Mouse (Mus musculus) layer of hippocampus, postnatal 36 days (tissue): ENCODE measurements around the gene Iqgap2. TPM values are rescaled to one million over a fixed set of nuclear protein-coding genes. Genes with fewer than 3 reads are reported as not detected.
A peak's percentile ranks its signal among the peaks of the same experiment; 100 is the strongest.

Source experiments
- DNase-seq, 2 experiments: peaks; one replicate each; pipeline ENCODE4 v3.0.0; 2022
- total RNA-seq, 2 experiments: library from RNA; stranded (reverse); gene quantifications; 2 replicates each; pipeline ENCODE4 v1.2.3; 2021

The Iqgap2 gene
- 10 to 100 TPM; 86.9 to 92.4 TPM for total RNA-seq

DNA sequence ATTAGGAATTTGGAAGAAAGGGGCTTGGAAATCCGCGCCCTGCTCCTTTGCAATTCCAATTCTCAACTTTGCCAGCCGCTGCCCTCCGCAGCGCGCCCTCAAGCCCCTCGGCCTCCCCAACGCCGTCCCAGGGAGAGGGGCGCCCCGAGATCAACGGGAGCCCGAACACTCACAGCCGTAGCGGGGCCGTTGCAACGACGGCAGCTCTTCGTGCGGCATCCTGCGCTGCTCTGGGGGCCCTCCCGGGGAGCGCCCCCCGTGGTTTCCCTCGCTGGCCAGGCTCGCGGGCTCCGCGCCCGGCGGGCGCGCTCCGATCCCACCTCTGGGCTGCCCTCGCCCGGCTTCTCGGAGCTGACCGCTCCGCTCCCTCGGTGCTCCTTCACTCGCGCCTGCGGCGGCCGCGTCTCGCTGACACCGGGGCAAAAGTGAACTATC, at the start of gene Iqgap2:
Gene Iqgap2 (minus strand): TSS at position 432 of the 435 bp plus-strand sequence.
- peak; percentile 24 to 41 for DNase-seq

DNA sequence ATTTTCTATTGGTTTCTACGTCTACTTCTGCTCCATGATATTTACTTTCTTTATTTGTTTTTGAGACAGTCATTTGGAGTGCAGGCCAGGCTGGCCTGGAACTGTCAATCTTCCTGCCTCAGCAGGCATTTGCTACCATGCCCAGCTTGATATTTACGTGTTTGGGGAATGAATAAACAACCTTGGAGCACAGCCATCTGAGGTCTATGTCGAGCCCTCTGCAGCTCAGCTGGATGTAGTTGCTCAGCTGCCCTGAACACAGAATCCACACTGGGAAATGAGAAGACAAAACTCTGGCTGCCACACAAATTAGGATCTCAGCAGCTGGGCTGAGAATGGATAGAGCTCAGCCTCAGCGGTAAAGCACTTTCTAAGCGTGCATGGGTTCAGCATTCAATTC, 49.1 kb upstream of the Iqgap2 start:
- DNase-seq = no peak

DNA sequence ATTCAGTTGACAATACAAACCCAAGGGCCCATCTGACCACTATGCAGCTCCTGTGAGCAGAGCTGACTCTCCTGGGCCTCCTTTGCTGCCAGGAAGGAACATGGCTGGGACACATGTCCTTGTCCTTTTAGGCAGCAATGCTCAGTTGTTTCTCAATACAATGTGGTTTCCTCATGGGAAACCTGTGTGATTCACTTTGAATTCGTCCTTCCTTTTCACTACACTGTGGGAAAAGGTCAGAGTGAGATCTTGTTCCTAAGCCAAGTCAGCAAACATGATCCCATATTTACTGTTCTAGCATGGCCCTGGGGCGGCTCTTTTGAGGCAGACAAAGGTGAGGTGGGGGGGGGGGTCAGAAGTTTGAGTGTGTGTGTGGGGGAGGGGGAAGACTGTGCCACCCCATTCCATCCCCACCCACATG, 32.5 kb upstream of the Iqgap2 start:
- DNase-seq = no peak

DNA sequence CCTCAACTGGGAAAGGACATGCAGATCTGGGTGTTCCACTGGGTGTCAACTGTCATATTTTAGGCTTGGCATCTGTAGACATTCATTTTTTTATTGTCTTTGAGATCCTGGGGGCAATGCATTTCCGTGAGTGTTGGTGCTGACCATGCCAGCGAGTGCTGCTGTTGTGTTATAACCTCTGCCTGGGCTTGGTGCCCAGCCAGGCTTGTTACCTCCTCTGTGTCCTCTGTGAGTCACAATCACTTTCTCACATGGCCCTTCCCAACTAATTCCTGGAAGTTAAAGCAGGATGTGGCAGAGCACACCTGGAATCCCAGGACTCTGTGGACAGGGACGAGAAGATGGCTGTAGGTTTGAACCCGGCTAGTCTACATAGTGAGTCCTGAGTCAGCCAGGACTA, 30.9 kb upstream of the Iqgap2 start:
- no peak for DNase-seq

DNA sequence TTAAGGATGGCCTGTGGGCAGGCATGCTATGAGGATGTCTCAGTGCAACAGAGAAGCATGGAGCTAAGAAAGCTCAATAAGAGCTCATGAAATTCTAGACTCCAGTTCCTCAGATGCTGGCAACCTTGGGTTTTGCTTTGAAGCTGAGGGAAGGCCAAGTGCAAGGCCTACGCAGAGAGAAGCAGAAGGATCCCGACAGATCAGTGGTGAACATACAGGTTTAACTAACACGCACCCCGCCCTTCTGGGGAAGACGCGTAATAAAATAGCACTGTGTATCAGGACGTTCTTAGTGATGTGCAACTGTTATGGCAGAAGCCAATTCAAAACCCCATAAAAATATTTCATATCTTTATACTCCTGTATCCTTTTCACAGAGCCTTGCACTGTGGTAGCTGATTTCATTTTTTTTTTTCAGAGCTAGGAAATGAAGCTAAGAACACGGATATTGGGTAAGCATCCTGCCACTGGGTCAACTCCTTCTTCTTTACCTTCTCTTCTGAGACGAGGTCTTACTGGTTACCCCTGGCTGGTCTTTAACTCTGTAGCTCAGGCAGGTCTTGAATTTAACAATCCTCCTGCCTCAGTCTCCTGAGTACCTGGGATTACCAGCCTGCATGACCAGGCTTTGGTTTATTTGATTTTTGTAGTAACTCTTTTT, 27.0 kb upstream of the Iqgap2 start:
- DNase-seq = peak in 1 of 2 experiments; percentile 7

DNA sequence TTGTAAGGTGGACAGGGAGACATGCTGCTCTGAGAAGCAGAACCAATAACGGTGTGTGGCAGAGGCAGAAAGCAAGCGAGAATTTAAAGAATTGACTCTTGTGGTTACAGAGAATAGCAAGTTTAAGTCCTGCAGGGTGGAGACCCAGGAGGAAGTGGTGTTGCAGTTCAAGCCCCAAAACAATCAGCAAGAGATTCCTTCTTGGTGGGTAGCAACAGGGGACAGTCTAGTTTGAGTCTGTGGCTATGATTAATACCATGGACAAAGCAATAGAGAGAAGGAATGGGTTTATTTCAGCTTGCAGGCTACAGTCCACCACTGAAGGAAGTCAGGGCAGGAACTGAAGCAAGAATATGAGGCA, 21.3 kb upstream of the Iqgap2 start:
- DNase-seq = no peak

DNA sequence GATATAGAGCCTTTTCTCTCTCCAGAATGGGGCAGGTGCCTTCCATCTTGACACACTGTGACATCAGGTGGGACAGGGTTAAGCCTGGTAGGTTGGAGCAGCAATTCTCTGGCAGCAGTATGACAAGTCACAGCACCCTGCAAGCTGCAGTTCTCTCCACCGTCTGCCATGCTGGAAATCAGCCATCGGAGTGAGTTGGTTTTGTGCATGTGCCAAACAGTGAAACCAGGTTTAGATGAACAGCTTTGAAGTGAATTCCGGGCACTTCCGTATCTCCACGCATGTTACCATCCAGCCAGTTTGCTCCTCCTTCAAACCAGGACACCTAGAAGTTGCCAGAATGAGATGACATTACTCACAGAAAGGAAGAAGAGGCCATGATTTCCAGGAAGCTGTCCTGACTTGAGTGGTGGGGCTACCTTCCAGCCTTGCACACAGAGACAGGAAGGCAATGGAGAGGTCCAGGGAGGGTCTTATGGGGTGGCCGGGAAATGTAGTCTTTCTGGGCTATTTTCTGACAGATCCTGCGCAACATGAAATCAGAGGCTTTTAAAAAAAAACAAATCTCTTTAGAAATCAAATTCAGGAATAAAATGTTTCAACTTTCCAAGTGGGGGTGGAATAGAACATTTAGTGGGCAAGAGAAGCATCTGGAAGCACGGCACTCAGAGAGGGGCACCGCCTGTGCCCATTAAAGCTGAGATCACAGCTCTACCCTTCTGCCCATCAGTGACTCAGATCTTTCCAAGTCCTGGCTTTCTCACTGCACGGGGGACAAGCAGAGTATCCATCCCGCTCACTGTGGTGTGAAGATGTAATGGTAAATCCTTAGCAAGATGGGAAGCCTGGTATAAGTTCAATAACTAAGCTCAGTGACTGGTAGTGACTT, 20.7 kb upstream of the Iqgap2 start:
- DNase-seq = peak; percentile 79 to 80

DNA sequence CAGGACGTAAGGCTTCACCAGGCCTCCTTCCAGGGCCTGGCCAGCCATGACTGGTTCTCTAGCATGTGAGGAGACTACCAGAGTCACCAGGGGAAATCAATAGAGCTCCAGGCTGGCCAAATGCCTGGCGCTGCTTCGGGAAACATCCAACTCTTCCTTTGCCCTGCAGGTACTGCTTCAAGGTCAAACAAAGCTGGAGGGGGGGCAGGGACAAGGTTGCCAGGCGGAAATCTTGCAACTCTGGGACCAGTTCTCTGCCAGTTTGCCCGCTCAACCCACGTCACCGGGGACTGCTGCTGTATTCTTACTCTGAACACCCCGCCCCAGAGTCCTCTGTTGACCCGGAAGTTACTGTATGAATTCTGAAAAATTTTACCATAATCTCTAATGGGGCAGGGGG, 18.5 kb upstream of the Iqgap2 start:
- no peak for DNase-seq

DNA sequence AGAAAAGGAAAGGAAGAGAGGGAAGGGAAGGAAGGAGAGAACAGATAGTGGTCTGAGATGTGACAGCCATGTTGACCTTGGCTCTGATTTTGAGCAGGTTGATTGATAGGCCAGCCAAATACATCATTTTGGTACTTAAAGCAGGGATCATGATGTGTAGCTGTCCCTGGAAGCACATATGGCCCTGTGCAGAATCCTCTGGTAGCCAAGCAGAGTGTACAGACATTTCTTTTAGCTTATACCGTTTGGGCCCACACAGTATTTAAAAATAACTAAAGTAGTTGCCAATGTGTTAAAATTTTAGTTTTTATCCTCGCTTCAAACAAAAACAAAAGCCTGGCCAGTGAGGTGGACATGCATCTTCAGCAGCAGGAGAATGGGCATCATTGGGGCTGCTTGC, 17.5 kb upstream of the Iqgap2 start:
- no peak for DNase-seq

DNA sequence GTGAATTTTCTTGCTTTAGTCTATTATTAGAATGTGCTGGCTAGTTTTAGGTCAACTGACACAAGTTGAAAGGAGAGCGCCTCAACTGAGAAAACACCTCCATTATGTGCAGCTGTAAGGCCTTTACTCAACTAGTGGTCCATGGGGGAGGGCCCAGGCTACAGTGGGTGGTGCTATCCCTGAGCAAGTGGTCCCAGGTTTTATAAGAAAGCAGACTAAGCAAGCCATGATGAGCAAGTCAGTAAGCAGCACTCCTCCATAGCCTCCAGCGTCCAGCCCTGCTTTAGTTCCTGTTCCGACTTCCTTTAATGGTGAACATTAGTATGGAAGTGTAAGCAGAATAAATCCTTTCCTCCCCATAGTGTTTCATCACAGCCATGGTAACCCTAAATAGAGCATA, 11.0 kb upstream of the Iqgap2 start:
- no peak for DNase-seq

DNA sequence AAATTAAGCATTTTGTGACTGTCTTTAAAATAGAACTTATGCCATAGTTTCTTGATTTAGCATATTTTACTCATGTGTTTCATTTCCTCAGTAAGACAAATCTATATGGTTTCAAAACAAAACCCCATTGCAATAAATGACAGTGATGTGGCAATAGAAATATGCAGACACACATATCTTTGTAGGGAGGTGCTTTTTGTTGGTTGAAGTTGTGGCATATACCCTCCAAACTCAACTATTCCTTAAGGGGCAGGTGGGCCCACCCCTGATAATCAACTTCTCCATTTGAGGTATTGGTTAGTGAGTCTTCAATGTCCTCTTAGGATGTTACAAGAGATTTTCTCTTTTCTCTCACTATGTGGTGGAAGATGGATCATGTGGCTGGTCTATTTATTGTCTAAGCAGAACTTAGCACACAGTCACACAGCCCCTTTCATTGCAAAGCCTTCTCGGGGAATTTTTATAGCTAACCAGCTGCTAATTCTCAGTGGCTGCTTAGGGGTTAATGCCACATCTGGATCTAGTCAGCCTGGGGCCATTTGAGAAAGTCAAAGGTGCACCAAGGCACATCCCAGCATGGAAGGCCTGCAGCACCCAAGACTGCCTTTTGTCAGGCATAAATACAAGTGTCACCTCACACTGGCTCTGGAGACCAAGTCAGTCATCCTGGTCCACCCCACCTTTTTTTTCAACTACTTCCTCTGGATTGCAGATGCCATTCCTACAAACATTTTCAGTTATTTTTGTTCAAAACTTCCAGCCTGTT, 8.3 kb upstream of the Iqgap2 start:
- DNase-seq = no peak

DNA sequence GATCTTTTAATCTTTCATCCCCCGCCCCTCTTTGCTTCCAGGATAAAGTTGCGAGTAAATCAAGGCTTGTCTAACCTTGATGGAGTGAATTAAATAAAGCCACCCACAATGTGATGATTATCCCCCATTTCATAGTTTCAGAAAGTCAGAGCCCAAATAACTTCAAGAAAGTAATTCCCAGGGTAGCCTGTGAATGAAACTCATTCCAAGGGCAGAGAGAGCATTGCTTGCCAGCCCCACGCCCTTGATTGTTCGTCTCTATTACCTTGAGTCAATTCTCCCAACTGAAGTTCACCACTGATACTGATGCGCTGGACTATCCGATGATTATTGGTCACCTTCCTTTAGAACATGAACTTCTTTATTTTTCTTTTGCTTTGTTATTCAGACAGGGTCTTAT, 4.8 kb upstream of the Iqgap2 start:
- DNase-seq = no peak

DNA sequence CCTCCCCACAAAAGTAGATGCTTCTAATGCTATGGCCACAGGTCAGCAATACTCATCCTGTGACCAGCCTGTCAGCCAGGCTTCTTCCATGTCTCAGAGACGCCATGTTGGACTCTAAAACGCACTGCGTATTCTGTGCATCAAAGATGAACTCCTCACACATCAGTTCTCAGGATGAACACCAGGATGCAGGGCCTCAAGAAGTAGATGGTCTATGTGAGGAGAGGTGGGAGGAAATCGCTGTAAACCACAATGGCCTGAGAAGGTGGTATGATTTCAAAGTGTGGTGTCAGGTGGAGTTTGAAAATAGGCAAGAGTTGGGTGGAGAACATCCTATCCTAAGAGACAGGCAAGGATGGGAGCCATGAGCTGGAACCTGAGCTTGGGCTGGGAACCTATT, 1.4 kb upstream of the Iqgap2 start:
- DNase-seq = no peak

DNA sequence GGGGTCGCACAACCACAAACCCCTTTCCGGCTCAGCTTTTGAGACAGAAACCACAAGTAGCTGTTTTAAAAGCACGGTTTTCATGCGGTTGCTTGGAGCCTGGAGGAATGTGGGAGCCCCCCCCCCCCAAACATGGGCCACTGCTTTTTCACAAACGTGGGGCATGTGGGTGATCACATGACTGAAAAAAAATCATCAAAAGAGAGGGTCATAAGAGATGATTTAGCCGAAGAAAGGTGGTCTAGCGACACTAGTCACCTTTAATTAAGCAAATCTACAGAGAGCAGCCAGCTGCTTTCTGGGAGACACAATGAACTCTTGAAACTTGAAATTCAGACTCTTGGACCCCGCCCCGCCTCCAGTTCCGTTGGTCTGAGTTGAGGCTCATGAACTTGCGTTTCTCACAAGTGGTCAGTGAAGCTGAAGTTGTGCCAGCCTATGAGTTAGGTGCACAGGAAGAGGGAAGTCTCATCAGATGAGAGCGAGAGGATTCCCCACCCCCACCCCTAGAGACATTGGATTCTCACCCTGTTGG, 956 bp upstream of the Iqgap2 start:
- no peak for DNase-seq

DNA sequence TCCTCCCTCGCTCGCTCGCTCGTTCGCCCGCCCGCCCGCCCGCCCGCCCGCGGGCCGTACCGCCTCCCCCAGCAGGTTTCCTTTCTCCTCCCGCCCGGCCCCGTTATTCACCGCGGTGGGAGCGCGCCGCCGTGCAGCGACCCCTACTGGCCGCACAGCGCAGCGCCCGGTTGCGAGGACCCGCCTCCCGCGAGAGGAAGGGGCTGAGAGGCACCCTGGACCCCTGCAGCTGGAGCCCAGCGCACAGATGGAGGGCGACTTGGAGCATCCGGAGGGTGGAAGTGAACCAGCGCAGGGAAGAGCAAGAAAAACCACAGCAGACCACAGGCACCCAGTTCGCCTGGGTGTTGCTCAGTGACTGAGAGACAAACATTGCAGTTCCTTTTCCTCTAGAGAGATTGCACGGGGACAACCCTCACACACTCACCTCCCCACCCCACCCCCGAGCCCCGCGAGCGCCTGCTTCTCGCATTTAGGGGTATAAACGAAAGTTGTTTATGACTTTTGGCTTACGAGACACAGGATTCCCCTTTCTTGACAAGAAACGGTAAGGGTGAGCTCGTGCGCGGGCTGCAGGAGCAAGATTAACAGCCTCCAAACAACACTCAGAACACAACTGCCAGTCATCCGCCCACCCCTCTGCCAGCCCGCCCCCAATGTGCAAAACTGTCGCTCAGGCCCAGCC, 346 bp upstream of the Iqgap2 start:
- peak; percentile 80 to 83 for DNase-seq

DNA sequence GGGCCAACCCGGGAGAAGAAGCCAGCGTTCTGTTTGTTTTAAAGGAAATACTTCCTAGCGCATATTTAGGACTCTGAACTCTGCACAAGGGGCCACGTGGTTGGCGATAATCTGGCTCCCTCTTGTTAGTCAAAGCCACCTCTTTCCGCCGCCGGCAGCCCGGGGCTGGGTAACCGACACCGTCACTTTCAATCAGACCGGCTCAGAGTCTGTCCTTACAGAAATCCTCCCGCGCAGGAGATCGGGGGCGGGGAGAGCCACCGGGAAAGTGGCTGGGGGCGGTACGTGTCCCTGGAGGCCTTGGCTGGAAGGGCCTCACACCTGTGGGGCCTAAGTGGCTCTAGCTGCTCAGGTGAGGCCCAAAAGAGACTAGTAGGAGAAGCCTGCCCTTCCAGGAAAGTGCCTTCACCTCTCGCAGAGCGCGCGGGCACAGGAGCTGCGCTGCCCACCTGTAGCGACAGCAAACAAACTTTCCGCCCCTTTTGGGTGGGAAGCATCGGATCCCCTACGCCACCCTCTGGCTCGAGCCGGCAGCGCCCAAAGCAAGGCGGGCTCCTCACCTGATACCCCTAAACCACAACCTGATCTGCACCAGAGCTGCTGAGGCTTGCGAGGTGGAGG, 761 bp downstream of the Iqgap2 start:
- peak; percentile 45 to 47 for DNase-seq

DNA sequence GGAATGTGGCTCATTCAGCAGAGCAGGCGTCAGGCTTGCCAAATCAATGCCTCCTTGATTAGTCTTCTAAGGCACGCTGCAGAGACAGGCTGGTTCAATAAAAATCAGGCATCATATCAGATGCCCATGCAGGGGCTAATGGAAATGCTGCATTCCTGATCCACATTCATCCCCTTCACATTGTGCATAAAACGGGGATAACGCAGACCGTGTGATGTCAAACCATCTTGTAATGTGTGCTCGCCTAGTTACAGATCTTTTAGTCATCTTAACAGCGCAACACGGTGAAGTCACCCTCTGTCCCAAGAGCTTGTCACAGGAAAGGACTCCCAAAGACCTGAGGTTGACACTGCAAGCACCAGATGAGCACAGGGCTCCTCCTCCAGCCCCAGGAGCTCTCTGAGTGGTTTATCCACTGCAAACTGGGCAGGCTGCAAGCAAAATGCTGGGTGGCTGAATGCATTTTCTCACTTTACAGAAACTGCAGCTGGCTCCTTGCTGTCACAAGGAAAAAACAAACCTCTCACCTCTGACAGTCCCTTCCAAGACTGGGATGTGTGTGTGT, 1.7 kb downstream of the Iqgap2 start:
- DNase-seq = peak; percentile 19 to 28

DNA sequence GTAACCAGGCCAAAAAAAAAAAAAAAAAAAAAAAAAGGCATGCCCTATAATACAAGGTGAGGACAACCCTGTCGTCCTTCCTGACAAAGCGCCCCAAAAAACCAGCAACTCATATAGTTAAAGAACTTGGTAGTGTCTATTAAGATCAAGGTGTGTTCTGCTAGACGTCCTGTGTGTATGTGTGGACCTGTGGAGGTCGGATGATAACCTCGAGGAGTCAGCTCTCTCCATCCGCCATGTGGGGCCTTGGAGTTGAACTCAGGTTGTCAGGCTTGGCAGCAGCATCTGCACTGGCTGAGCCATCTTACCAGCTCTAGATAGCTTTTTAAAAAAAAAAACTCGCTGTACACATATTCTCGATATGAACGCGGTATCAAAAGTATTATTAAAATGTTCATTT, 2.4 kb downstream of the Iqgap2 start:
- no peak for DNase-seq

DNA sequence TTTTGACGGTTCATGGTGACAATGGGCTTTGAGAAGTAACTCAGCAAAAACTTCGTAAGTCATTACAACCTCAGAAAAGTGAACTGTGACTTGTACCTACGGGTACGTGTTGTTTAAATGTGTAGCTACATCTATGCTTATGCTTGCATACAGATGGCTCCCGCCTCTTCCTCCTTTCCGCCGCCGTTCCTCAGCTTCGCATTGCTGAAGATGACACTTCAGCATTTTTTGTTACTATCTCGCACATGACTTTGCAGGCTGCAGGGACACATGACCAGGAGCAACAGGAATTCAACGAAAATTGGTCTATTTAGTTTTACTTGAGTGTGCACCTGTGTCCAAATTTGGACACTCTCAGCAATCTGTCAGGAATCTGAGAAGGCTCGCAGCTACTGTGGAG, 3.1 kb downstream of the Iqgap2 start:
- no peak for DNase-seq

DNA sequence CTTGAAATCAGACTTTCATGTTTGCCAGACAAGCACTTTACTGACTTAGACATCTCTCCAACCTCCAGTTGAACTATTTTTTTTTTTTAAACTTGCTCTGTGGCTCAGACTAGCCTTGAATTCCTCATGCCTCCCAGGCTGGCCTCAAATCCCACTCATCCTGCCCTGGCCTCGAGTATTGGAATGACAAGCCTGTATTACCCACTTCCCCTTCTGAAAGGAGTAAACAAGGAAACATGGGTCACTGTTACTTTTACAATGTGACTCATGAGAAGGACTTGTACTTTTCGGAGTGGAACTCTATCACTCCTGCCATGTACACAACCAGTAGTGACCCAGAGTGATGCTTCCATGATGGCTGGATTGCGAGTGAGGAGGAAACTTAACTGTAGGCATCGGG, 3.6 kb downstream of the Iqgap2 start:
- no peak for DNase-seq

DNA sequence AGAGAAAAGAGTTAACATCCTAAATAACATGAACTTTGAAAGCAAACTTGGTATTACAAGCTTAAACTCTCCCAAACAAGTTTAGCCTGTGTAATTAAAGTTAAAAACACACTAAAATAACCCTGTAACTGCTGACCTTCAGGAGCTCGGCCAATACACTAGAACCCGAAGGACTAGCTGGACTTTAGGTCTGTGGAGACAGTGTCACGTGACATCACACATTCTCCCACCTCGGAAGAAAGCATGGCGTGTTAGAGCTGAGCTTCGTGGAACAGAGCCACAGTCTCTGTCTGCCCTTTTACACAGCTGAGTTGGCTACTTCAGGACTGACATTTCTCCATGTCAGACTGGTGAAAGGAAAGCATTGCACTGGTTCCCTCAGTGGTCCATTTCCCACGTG, 4.3 kb downstream of the Iqgap2 start:
- DNase-seq = no peak

DNA sequence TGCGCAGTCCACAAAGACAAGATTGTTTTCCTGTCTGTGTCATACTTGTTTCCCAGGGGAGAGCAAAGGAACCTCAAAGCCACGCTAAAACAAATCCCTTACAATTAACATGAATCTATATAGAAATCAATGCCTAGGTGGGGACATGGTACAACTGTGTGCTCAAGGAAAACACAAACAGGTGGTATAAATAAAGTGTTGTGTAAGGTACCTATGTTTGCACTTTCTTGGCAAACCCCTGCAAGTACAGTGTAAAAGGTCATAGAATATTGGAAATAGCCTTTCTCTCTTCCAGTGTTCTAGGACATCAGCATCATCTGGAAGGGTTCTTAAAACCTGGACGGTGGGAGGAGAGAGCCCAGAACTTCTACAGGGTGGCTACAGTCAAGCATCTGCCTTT, 7.3 kb downstream of the Iqgap2 start:
- no peak for DNase-seq
